In the genomic region with DNA sequence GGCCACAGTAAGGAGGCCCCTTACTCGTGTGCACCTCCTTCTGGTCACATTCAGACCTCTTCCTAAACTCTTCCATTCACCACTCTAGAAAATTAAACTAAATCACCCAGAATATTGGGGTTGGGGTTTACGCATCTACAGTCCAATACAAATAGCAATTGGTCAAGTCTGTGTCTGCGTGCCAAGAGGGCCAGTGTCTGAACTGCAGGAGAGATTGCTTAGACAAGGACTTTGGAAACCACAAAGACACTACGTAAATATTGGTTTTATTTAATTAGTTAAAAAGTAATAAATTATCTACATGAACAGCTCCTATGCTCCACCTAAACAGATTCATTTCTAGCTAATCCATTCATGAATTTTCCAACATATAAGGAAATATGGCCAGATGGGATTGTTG, we compare ENCODE assay signal across 20 mouse cellular contexts.
A peak's percentile ranks its signal among the peaks of the same experiment; 100 is the strongest.
DNase-seq lines count a peak whose midpoint lies in the region; ATAC-seq and TF ChIP-seq lines count a peak whose summit lies in the region.
"Had no signal": no experiment of that assay in that cellular context is flagged by ENCODE, and none has a peak within 500 bp of the region (broad histone marks: within the 10 kb centered on the region; RNA-seq: fewer than 3 reads in every experiment).

No protein-coding gene starts in this region.

- no peak overlapping the region for H3K4me3 ChIP-seq in gastrocnemius, adult 2 months
- H3K4me3 ChIP-seq in intestine, postnatal 0 days (ENCODE audit: low read depth, low read length), result no peak overlapping the region
- no peak overlapping the region for H3K4me3 ChIP-seq in intestine, embryonic 15.5 days (replicated peaks)
- H3K4me3 ChIP-seq in liver, postnatal 0 days (ENCODE audit: low read depth, low read length), result no peak overlapping the region
- H3K4me3 ChIP-seq in liver, embryonic 12.5 days, result no peak overlapping the region
- H3K4me3 ChIP-seq in midbrain, embryonic 11.5 days (ENCODE audit: low read depth, low read length), result no peak overlapping the region
- H3K4me3 ChIP-seq: forebrain, embryonic 10.5 days; forebrain, embryonic 13.5 days had no signal

- intact Hi-C loops in gastrocnemius, adult 2 months (cut with DNase I), result no loop called here

- no peak overlapping the region for H3K9ac ChIP-seq in intestine, postnatal 0 days (ENCODE audit: low read depth, low read length)
- no peak overlapping the region for H3K9ac ChIP-seq in intestine, embryonic 15.5 days
- H3K9ac ChIP-seq in liver, postnatal 0 days (replicated peaks), result no peak overlapping the region
- H3K9ac ChIP-seq in liver, embryonic 12.5 days, result no peak overlapping the region
- H3K9ac ChIP-seq in midbrain, embryonic 11.5 days (ENCODE audit: low read length), result no peak overlapping the region
- H3K9ac ChIP-seq: forebrain, embryonic 13.5 days; hindbrain, embryonic 14.5 days had no signal

- peak; percentile 5; the same call in 1 of the 2 replicates for TF ChIP-seq CTCF in gastrocnemius, adult 2 months (IDR thresholded peaks at IDR 0.05)
- TF ChIP-seq CTCF in intestine, postnatal 0 days (IDR thresholded peaks at IDR 0.05; ENCODE audit: low read depth), result 0 out of 2 replicates have a peak, but pooled peaks have one; percentile 9
- TF ChIP-seq CTCF in liver, postnatal 0 days (IDR thresholded peaks at IDR 0.05; ENCODE audit: low read depth), result 0 out of 2 replicates have a peak, but pooled peaks have one; percentile 4

- no peaks in the 10 kb centered on the region for H3K4me1 ChIP-seq in intestine, postnatal 0 days (replicated peaks; ENCODE audit: control insufficient read depth, insufficient read depth, low read length)
- no peaks in the 10 kb centered on the region for H3K4me1 ChIP-seq in intestine, embryonic 15.5 days (replicated peaks)
- no peaks in the 10 kb centered on the region for H3K4me1 ChIP-seq in liver, postnatal 0 days (ENCODE audit: insufficient read depth)
- H3K4me1 ChIP-seq in liver, embryonic 12.5 days, result no peaks in the 10 kb centered on the region
- H3K4me1 ChIP-seq in midbrain, embryonic 11.5 days (ENCODE audit: control insufficient read depth, insufficient read depth, low read length), result no peaks in the 10 kb centered on the region
- H3K4me1 ChIP-seq: forebrain, embryonic 10.5 days; forebrain, embryonic 13.5 days had no signal

- H3K9me3 ChIP-seq in intestine, postnatal 0 days (ENCODE audit: control insufficient read depth), result no peaks in the 10 kb centered on the region
- no peaks in the 10 kb centered on the region for H3K9me3 ChIP-seq in intestine, embryonic 15.5 days
- no peaks in the 10 kb centered on the region for H3K9me3 ChIP-seq in liver, postnatal 0 days (ENCODE audit: low read length)
- no peaks in the 10 kb centered on the region for H3K9me3 ChIP-seq in liver, embryonic 12.5 days (replicated peaks)
- no peaks in the 10 kb centered on the region for H3K9me3 ChIP-seq in midbrain, embryonic 11.5 days (ENCODE audit: control insufficient read depth, low read length)
- H3K9me3 ChIP-seq: forebrain, embryonic 10.5 days; forebrain, embryonic 13.5 days had no signal

- no peaks in the 10 kb centered on the region for H3K36me3 ChIP-seq in intestine, postnatal 0 days (ENCODE audit: control insufficient read depth, insufficient read depth)
- no peaks in the 10 kb centered on the region for H3K36me3 ChIP-seq in intestine, embryonic 15.5 days
- H3K36me3 ChIP-seq in liver, postnatal 0 days (replicated peaks; ENCODE audit: insufficient read depth, low read length), result no peaks in the 10 kb centered on the region
- H3K36me3 ChIP-seq in liver, embryonic 12.5 days, result no peaks in the 10 kb centered on the region
- no peaks in the 10 kb centered on the region for H3K36me3 ChIP-seq in midbrain, embryonic 11.5 days (ENCODE audit: control insufficient read depth, insufficient read depth, low read length)
- H3K36me3 ChIP-seq: forebrain, embryonic 10.5 days had no signal

- no peak for ATAC-seq in intestine, postnatal 0 days
- ATAC-seq in intestine, embryonic 15.5 days, result no peak
- no peak for ATAC-seq in liver, postnatal 0 days
- ATAC-seq in liver, embryonic 12.5 days, result no peak
- no peak for ATAC-seq in midbrain, embryonic 11.5 days (ENCODE audit: low FRiP score)
- ATAC-seq: forebrain, embryonic 13.5 days; forebrain, embryonic 16.5 days; hindbrain, postnatal 0 days had no signal

- no peak for DNase-seq in gastrocnemius, adult 2 months
- no peak for DNase-seq in gastrocnemius, adult 18-20 months (ENCODE audit: low spot score)
- DNase-seq in liver, postnatal 0 days, result no peak
- DNase-seq in midbrain, embryonic 11.5 days (ENCODE audit: low spot score, missing footprints), result no peak
- DNase-seq: adrenal gland, postnatal 10 days; adrenal gland, postnatal 36 days; cerebellum, adult 18-20 months; cerebellum, adult 9-10 months; cerebellum, postnatal 14 days; gastrocnemius, postnatal 25 days; heart, postnatal 36 days had no signal

- no peak for TF ChIP-seq EP300 in liver, postnatal 0 days (IDR thresholded peaks at IDR 0.05; ENCODE audit: low read depth)

- H3K4me2 ChIP-seq in intestine, postnatal 0 days (replicated peaks; ENCODE audit: low read depth), result no peak overlapping the region
- no peak overlapping the region for H3K4me2 ChIP-seq in intestine, embryonic 15.5 days (replicated peaks)
- H3K4me2 ChIP-seq in liver, postnatal 0 days (ENCODE audit: low read depth, low read length), result no peak overlapping the region
- H3K4me2 ChIP-seq in liver, embryonic 12.5 days, result no peak overlapping the region
- no peak overlapping the region for H3K4me2 ChIP-seq in midbrain, embryonic 11.5 days
- H3K4me2 ChIP-seq: forebrain, embryonic 13.5 days; heart, embryonic 11.5 days; hindbrain, embryonic 14.5 days had no signal

- no peaks in the 10 kb centered on the region for H3K27me3 ChIP-seq in intestine, postnatal 0 days (replicated peaks; ENCODE audit: control insufficient read depth, insufficient read depth, low read length)
- H3K27me3 ChIP-seq in intestine, embryonic 15.5 days (replicated peaks), result no peaks in the 10 kb centered on the region
- H3K27me3 ChIP-seq in liver, postnatal 0 days (ENCODE audit: insufficient read depth, low read length), result no peaks in the 10 kb centered on the region
- no peaks in the 10 kb centered on the region for H3K27me3 ChIP-seq in liver, embryonic 12.5 days (replicated peaks)
- H3K27me3 ChIP-seq in midbrain, embryonic 11.5 days (ENCODE audit: control insufficient read depth, insufficient read depth, low read length), result no peaks in the 10 kb centered on the region
- H3K27me3 ChIP-seq: forebrain, embryonic 13.5 days had no signal

- H3K27ac ChIP-seq in gastrocnemius, adult 2 months, result peak overlapping the region; percentile 81
- no peak overlapping the region for H3K27ac ChIP-seq in intestine, postnatal 0 days (ENCODE audit: low read depth, low read length)
- no peak overlapping the region for H3K27ac ChIP-seq in intestine, embryonic 15.5 days
- H3K27ac ChIP-seq in liver, postnatal 0 days (ENCODE audit: low read depth), result no peak overlapping the region
- H3K27ac ChIP-seq in liver, embryonic 12.5 days, result no peak overlapping the region
- H3K27ac ChIP-seq in midbrain, embryonic 11.5 days (ENCODE audit: low read depth, low read length), result no peak overlapping the region
- H3K27ac ChIP-seq: forebrain, embryonic 10.5 days; forebrain, embryonic 13.5 days; hindbrain, embryonic 14.5 days; hindbrain, postnatal 0 days had no signal

- 68% methylated on average over 4 of the region's 4 CpGs for WGBS in intestine, postnatal 0 days
- WGBS in intestine, embryonic 15.5 days, result 64% methylated on average over 4 of the region's 4 CpGs
- 81% methylated on average over 4 of the region's 4 CpGs for WGBS in liver, postnatal 0 days (ENCODE audit: insufficient replicate concordance)
- 71% methylated on average over 4 of the region's 4 CpGs for WGBS in liver, embryonic 12.5 days (ENCODE audit: insufficient replicate concordance)
- 89% methylated on average over 4 of the region's 4 CpGs for WGBS in midbrain, embryonic 11.5 days
